Mouse (Mus musculus): Measurements from ENCODE around the gene Mmp14.

DNA sequence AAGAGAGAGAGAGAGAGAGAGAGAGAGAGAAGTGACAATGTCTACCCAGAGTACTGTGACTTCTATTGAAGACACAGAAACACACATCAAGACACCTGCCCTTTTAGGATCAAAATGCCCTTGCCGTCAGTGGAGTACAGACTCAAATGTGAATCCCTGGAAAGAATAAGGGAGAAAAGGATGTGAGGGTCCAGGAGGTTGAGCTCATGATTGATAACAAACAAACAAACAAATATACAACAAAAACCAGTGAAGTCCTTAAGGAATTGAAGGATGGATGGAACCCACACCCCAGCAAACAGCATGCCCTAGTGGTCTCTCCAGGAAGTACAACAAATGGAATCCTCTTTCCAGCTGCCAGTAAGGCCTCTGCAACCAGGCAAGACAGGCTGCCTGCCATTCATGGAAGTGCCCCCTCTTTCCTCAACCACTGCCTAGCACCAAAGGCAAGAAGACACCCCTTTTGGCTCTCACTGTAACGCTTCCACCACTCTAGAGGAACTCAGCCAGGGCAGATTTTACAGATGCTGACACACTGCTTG, 18.7 kb upstream of the Mmp14 start:
- no peak for TF ChIP-seq GATA1 (IDR thresholded peaks at IDR 0.05; ENCODE audit: borderline replicate concordance, low read length)
- TF ChIP-seq FLI1 (IDR thresholded peaks at IDR 0.05; ENCODE audit: low read length), result no peak
